Mouse (Mus musculus): Measurements from ENCODE around the gene Slc43a1. TPM values are rescaled to one million over a fixed set of nuclear protein-coding genes. Genes with fewer than 3 reads are reported as not detected.

Gene Slc43a1
- polyA plus RNA-seq, 1 experiment from 2014 or later: 2.5 TPM

DNA sequence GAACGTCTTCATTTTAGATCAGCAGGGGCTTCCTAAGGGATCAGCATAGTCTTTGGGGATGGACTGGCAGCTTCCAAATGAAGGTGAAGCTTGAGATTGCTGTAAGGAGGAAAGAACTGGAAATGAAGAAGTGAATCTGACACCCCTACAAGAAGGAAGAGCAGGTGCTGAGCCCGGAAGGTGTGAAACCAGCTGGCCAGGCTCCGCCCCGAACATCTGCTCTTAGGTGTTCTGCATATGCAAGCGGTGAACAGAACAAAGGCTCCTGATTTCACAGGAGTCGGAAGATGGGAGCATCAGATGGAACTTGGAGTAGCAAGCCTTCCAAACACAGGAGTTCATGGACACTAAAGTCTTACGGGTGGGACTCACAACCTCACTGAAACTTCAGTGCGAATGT lies 1.5 kb upstream of the Slc43a1 start:
- Histone ChIP-seq H3K4me2 (replicated peaks) (no peak overlapping the region), H3K4me3 (no peak overlapping the region), H3K9me3 (no peaks in the 10 kb centered on the region), H3K27ac (replicated peaks) (no peak overlapping the region), H3K4me1 (peaks cover 32% of the 10 kb centered on the region), H3K36me3 (no peaks in the 10 kb centered on the region), H3K27me3 (peaks cover 14% of the 10 kb centered on the region), H3K9ac (replicated peaks) (no peak overlapping the region)
- 57% methylated on average over 8 of the region's 8 CpGs for WGBS
- no peak for ATAC-seq (replicated peaks)

DNA sequence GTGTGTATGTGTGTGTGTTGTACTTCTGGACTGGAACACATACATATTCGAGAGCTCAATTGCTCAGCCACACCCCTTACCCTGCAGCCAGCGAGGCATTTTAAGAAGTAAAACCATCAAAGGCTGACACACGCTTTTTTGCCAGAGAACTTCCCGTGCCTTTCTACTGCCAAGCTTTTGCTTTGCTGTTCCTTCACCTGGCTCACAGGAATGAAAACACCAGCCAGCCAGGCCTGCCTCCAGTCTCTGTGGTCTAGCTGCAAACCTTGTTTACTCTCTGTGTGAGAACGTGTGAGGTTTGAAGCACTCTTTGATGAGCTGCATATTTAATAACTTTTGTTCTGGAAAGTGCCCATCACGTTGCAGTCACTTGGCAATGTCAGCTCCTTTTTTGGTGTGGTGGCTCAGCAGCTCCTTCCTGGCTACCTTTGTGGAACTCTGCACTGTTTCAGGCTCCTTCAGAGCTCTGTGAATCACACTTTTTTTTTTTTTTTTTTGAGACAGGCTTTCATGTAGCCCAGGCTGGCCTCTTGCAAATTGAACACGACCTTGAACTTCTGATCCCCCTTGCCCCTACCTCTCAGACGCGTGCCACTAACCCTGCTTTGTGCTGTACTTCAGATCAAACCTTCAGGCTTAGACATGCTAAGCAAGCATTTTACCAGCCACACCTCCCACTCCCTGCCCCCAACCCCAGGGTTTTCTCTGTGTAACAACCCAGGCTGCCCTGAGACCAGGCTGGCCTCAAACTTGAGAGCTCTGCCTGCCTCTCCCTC lies 645 bp upstream of the Slc43a1 start:
- ATAC-seq (replicated peaks): no peak
- Histone ChIP-seq H3K27ac (replicated peaks) (no peak overlapping the region), H3K4me2 (replicated peaks) (no peak overlapping the region), H3K9me3 (no peaks in the 10 kb centered on the region), H3K36me3 (no peaks in the 10 kb centered on the region), H3K4me1 (peaks cover 31% of the 10 kb centered on the region), H3K9ac (replicated peaks) (no peak overlapping the region), H3K27me3 (peaks cover 14% of the 10 kb centered on the region), H3K4me3 (no peak overlapping the region)
- WGBS: 26% methylated on average over 9 of the region's 9 CpGs

DNA sequence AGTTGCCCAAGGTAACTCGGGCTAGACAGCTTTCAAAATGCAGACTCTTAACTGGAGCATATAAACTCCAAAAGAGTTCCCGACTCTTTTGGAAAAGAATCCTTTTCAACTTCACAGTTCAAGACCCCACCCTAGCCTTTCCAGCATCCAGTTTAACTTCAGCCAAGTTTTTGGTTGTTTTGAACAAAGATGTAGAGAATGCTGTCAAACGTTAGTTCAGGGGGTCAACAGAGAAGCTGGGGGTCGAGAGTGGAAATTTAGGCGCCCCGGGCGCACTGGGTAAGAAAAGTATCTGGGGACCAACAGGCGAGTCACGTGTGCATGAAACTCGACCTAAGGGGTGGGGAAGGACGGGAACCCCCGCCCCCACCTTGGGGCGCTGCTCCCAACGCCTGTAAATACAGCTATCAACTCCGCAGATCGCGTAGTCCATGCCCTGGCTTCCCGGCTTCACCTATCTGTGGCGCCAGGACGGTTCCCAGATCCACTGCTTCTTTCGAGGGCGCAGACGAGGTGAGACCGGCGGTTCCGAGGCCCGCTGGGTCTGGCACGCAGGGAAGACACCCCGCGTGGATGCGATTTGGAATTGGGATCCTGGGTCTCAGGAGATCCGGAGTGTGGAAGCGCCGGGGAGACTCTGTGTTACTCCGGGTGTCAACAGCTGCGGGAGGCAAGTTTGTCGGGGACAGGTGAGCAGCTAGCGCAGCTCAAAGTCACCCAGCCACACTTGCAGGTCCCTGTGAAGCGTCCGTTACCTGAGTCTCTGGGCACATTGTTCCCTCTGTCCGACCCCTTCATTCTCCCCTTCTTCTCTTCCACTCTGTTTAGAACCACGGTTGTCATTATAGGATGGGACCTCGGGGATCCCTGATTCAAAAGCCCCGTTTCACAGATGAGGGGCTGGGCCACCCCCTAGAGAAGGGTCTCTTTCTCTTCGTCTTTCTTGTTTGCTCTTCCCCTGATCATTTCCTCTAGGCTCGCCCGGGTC lies 637 bp downstream of the Slc43a1 start:
- no peak overlapping the region; the same call in 1 of the 2 replicates for H3K27ac ChIP-seq (replicated peaks)
- no peaks in the 10 kb centered on the region for H3K9me3 ChIP-seq
- H3K36me3 ChIP-seq: no peaks in the 10 kb centered on the region
- H3K9ac ChIP-seq (replicated peaks): peak overlapping the region; percentile 61
- peak overlapping the region; percentile 58 for H3K4me3 ChIP-seq
- H3K4me2 ChIP-seq (replicated peaks): peak overlapping the region; percentile 100
- peak; percentile 19 for ATAC-seq (replicated peaks)
- peaks cover 31% of the 10 kb centered on the region for H3K4me1 ChIP-seq
- H3K27me3 ChIP-seq: peaks cover 14% of the 10 kb centered on the region
- WGBS: 0% methylated on average over 47 of the region's 47 CpGs

DNA sequence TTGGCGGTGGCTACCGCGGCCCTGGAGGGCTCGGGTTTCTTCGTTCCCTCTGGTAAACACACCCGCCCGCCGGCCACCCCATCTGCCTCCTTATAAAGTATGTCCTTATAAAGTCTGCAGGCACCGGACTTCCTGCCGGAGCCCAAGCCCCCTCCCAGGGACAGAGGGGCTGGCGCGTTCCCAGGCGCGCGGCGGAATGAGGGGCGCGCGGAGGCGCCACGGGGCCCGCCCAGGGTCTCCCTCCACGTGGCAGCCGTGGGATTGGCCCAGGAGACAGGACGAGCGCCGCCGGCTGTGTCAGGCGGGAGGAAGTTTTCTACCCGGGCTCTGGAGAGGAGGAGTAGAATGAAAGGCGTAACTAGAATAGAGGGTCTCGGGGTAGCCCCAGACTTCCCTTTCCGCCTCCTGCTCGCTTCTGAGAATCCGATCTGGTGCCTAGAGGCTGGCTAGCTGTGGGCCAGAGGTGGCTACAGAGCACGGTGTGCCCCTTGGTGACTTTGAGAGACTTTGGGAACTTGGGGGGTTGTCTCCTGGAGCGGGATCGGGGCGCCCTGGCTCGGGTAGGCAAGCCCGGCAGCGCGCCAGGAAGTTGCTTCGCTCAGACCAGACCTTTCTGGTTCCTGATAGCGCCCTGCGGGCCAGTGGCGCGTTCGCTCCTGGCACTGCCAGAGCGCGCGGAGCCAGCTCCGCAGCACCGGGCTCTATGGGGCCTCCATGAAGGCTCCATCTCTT lies 1.5 kb downstream of the Slc43a1 start:
- peak overlapping the region; percentile 33; the same call in 1 of the 2 replicates for H3K27ac ChIP-seq (replicated peaks)
- no peaks in the 10 kb centered on the region for H3K9me3 ChIP-seq
- peak overlapping the region; percentile 100 for H3K4me2 ChIP-seq (replicated peaks)
- peaks cover 31% of the 10 kb centered on the region for H3K4me1 ChIP-seq
- no peaks in the 10 kb centered on the region for H3K36me3 ChIP-seq
- WGBS: under 1% methylated on average over 54 of the region's 54 CpGs
- H3K4me3 ChIP-seq: peak overlapping the region; percentile 58
- peak overlapping the region; percentile 61 for H3K9ac ChIP-seq (replicated peaks)
- peaks cover 14% of the 10 kb centered on the region for H3K27me3 ChIP-seq
- peak; percentile 86 for ATAC-seq (replicated peaks)

DNA sequence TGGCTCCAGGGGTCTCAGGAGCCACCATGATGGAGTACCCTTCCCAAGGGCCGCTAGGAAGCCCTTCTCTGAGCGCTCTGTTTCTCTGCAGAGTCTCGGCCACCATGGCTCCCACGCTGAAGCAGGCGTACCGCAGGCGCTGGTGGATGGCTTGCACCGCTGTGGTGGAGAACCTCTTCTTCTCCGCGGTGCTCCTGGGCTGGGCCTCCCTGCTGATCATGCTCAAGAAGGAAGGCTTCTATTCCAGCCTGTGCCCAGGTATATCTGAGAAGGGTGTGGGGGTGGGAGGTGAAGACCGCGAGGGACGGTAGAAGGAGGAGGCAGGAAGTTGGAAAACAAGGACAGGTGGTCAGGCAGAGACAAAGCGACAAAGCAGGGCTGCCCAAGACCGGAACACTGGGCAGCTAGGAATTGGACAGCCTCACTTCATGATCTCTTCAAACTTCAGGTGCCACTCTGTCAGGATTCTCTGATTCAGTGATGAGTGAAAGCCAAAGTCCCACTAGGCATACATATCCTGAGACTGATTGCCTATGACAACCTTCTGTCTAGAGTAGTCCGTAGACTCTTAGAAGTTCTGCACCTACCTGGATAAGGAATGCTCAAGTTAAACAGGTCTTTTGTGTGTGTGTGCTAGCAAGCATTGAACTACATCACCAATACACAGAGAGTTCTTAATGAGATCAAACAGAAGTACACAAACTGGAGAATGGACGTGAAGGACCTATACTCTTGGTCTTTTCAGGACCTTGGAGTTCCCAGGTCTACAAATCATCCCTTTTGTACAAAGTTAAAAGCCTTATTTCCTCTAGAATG lies 2.3 kb downstream of the Slc43a1 start:
- ATAC-seq (replicated peaks): peak; percentile 35
- Histone ChIP-seq H3K9ac (replicated peaks) (peak overlapping the region; percentile 61), H3K9me3 (no peaks in the 10 kb centered on the region), H3K27me3 (peaks cover 14% of the 10 kb centered on the region), H3K36me3 (no peaks in the 10 kb centered on the region), H3K27ac (replicated peaks) (0 out of 2 replicates have a peak overlapping the region, but pooled peaks have one; percentile 33), H3K4me2 (replicated peaks) (peak overlapping the region; percentile 100), H3K4me3 (peak overlapping the region; percentile 58), H3K4me1 (peaks cover 31% of the 10 kb centered on the region)
- WGBS: 5% methylated on average over 17 of the region's 17 CpGs

DNA sequence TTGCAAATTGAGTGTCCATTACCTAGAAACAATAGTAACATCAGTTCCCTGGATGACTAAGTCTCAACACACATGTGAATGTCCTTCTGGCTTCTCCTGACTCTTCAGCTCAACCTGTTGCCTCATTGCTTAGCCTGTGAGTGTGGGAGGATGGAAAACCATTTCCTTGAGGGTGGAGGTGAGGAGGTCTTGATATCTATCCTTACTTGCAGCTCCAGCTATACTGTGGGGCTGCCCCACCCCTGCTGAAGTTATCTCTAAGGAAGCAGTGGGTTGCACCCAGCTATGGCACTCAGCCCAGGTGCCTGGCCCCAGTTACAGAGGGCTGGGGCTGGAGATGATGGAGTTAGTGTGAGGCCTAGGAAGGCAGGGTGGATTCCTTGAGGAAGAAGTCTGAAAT lies 3.3 kb downstream of the Slc43a1 start:
- no peak overlapping the region for H3K9ac ChIP-seq (replicated peaks)
- H3K4me3 ChIP-seq: no peak overlapping the region
- peaks cover 14% of the 10 kb centered on the region for H3K27me3 ChIP-seq
- no peaks in the 10 kb centered on the region for H3K9me3 ChIP-seq
- peaks cover 31% of the 10 kb centered on the region for H3K4me1 ChIP-seq
- no peak overlapping the region for H3K27ac ChIP-seq (replicated peaks)
- H3K4me2 ChIP-seq (replicated peaks): no peak overlapping the region
- H3K36me3 ChIP-seq: no peaks in the 10 kb centered on the region
- no peak for ATAC-seq (replicated peaks)

DNA sequence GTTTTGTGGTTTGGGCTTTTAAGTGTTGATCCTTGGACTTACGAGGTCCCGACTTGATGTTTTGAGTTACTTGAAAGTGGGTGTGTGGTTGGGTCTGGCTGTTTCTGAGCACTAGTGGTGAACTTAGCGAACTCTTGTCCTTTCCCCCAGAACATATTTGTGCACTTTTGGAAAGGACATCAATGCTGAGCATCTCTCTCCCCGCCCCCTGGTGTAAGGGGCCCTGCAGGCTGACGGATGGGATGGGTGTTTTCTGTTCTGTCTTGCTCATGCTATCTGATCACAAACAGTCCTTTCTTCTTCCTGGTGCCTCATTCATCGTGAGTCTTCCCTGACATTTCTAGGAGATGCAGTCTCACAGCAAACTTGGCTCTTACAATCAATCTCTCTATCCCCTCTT lies 5.0 kb downstream of the Slc43a1 start:
- no peak for ATAC-seq (replicated peaks)
- Histone ChIP-seq H3K4me1 (peaks cover 30% of the 10 kb centered on the region), H3K4me3 (no peak overlapping the region), H3K36me3 (no peaks in the 10 kb centered on the region), H3K9ac (replicated peaks) (no peak overlapping the region), H3K4me2 (replicated peaks) (no peak overlapping the region), H3K27me3 (peaks cover 8% of the 10 kb centered on the region), H3K9me3 (no peaks in the 10 kb centered on the region), H3K27ac (replicated peaks) (no peak overlapping the region)
- 96% methylated on average over 6 of the region's 6 CpGs for WGBS

DNA sequence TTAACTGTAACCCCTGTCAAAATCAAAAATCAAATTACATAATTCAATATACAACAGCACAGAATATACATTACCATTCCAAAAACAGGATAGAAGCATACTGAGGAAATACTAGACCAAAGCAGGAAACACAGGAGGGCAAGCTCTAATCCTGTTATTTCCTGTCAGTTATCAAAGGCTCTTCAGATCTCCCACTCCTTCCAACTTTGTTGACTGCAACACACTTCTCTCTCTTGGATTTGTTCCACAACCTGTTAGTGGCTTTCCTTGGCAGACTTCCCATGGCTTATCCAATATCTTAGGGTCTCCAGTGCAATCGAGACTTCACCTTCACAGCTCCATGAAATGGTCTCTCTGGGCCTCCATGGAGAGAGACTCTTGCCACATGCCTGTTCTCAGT lies 6.6 kb downstream of the Slc43a1 start:
- Histone ChIP-seq H3K27ac (replicated peaks) (no peak overlapping the region), H3K36me3 (no peaks in the 10 kb centered on the region), H3K4me2 (replicated peaks) (no peak overlapping the region), H3K9ac (replicated peaks) (no peak overlapping the region), H3K9me3 (no peaks in the 10 kb centered on the region), H3K27me3 (no peaks in the 10 kb centered on the region; the same call in 1 of the 2 replicates), H3K4me1 (peaks cover 14% of the 10 kb centered on the region), H3K4me3 (no peak overlapping the region)
- no peak for ATAC-seq (replicated peaks)
- 67% methylated on average over 1 of the region's 1 CpGs for WGBS

DNA sequence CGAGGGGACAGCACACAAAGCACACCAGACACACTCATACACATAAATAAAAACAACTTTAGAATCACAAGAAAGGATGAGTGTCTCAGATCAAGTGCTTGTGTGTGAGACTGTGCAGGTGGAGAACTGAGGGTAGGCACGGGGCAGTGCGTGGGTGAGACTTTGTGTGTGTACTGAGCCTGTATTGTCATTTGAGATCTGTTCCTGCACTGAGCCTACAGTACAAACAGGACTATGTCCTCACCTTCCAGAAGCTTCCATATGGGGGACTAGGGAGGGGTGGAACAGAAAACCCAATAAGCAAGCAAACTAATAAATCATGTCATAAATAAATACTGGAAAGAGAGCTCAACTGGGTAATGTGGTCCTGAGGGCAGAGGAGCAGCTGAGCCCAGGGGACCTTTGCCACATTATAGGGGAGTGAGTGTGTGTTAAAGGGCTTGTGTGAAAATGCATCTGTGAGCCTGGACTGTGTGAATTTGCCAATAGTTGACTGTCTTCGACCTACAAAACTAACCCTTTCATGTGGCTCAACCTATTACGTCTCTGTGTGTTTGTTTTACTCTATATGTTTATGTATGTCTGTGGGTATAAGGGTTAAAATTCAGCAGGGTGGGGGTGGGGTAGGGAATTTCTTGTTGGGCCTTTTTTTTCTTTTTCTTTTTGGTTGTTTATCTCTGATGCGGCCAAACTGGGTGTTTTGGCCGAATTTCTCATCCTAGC lies 11.9 kb downstream of the Slc43a1 start:
- no peak overlapping the region for H3K27ac ChIP-seq (replicated peaks)
- H3K4me3 ChIP-seq: no peak overlapping the region
- H3K4me2 ChIP-seq (replicated peaks): no peak overlapping the region
- H3K9ac ChIP-seq (replicated peaks): no peak overlapping the region
- H3K9me3 ChIP-seq: no peaks in the 10 kb centered on the region
- no peaks in the 10 kb centered on the region for H3K27me3 ChIP-seq
- H3K36me3 ChIP-seq: no peaks in the 10 kb centered on the region
- WGBS: 61% methylated on average over 7 of the region's 7 CpGs
- 0 out of 2 replicates have a peak, but pooled peaks cover 2% of the 10 kb centered on the region for H3K4me1 ChIP-seq
- no peak for ATAC-seq (replicated peaks)

DNA sequence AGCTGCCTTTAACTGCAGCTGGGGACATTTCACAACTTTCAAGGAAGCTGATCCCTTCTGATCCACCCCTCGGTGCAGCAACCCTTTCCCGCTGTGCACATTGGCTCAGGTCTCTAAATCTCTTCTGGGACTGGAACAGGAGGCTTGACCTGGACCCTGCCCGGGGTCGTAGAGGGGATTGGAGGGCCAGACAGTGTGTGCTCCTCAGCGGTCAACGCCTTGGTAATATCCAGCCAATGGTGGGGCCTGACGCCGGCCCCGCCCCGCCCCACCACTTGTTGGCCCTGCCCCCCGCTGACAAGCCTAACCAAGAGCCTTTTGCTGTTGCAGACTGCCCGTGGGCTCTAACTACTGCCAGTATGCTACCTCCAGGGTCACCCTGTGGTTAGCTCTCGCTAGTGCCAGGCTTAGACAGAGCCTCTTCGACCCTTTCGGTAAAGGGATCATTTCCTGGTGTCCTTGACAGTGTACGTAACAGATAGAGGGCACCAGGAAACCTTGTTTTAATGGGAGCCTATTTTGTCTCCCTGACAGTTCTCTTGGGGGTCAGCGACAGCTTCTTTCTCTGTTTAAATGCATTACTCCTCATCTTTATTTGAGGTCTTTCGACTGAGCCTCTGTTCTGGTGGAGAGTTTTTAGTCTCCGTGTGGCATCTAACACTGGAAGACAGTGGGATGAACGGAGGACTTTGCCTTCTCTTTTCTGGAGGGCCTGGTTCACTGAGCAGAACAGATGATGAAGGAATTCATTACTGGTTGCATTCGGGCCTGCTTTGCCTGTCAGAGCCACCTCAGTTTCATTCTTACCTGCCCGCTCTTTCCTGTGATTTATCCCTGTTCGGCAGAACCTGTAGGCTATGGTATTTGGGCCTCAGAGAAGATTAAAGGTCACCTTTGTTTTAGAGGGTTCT lies 12.7 kb downstream of the Slc43a1 start:
- H3K9me3 ChIP-seq: no peaks in the 10 kb centered on the region
- H3K4me3 ChIP-seq: no peak overlapping the region
- H3K27ac ChIP-seq (replicated peaks): no peak overlapping the region
- no peak for ATAC-seq (replicated peaks)
- no peak overlapping the region for H3K4me2 ChIP-seq (replicated peaks)
- H3K27me3 ChIP-seq: no peaks in the 10 kb centered on the region
- no peaks in the 10 kb centered on the region for H3K36me3 ChIP-seq
- WGBS: 35% methylated on average over 23 of the region's 23 CpGs
- H3K9ac ChIP-seq (replicated peaks): no peak overlapping the region
- H3K4me1 ChIP-seq: 0 out of 2 replicates have a peak, but pooled peaks cover 2% of the 10 kb centered on the region

Measured in forebrain, embryonic 15.5 days (tissue).